Mouse (Mus musculus) gastrocnemius, postnatal 25 days (tissue): ENCODE measurements around the gene Stk38. TPM values are rescaled to one million over a fixed set of nuclear protein-coding genes. Genes with fewer than 3 reads are reported as not detected.

Source experiments
- DNase-seq: peaks from one replicate; pipeline ENCODE4 v3.0.0; 2022
- total RNA-seq, 2 experiments: library from RNA; stranded (reverse); gene quantifications; 1 replicate in 1 of 2; 2 replicates in 1 of 2; pipeline ENCODE4 v1.2.3; 2021

Gene Stk38
- total RNA-seq, 2 experiments from 2014 or later = 25.2 to 26.4 TPM

- no peak for DNase-seq
Observed at GRCm38 (mm10) chr17:28924957-28925595, 82.7 kb downstream of the Stk38 start.

GRCm38 (mm10) chr17:28922096-28922495 is 85.7 kb downstream of the Stk38 start:
- no peak for DNase-seq

- no peak for DNase-seq
Observed at GRCm38 (mm10) chr17:28921086-28921485, 86.7 kb downstream of the Stk38 start.

Other genes with a start within 250 kb of the Stk38 start
- under 1 TPM in 1 of 2 experiments, not detected in 1; 0.16 TPM for gene Mapk13, start 238.7 kb downstream of the Stk38 start, total RNA-seq
- 10 to 100 TPM; 12.1 to 12.3 TPM for gene Brpf3, start 206.9 kb downstream of the Stk38 start, total RNA-seq
- not detected for gene Pnpla1, start 149.6 kb downstream of the Stk38 start, total RNA-seq
- not detected for gene 4930539E08Rik, start 92.7 kb downstream of the Stk38 start, total RNA-seq
- gene Pxt1, start 64.2 kb downstream of the Stk38 start, total RNA-seq = not detected
- gene Kctd20, start 56.0 kb downstream of the Stk38 start, total RNA-seq = 10 to 100 TPM; 25.9 to 34.0 TPM
- gene Srsf3, start 24.6 kb upstream of the Stk38 start, total RNA-seq = 10 to 100 TPM; 36.4 to 48.2 TPM
- 10 to 100 TPM; 30.4 to 42.0 TPM for gene Cdkn1a, start 83.0 kb upstream of the Stk38 start, total RNA-seq
- under 1 TPM; 0.33 to 0.78 TPM for gene Rab44, start 106.2 kb upstream of the Stk38 start, total RNA-seq
- under 1 TPM in 1 of 2 experiments, not detected in 1; 0.13 TPM for gene Cpne5, start 230.2 kb upstream of the Stk38 start, total RNA-seq